Mouse (Mus musculus): ENCODE measurements around the gene Zdhhc21. TPM values are rescaled to one million over a fixed set of nuclear protein-coding genes. Genes with fewer than 3 reads are reported as not detected.

Gene Zdhhc21
- polyA plus RNA-seq, 1 experiment = 3.4 TPM

DNA sequence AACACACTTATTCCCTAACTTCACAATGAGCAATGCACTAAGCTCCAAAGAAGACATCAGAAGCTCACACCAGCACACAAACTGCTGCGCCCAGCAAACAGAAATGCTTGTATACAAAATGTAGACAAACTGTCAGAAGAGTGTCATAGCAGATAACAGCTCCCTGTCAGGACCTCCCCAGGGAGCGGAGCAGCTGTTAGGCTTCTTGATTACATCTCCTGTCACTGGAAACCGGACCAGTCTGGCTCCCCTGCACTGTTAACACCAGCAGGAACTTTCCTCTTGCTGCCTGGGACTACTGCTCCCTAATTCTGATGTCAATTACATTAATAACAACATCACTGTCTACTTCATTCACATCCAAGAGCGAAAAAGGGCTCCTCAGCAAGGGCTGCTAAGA is 44.5 kb downstream of the Zdhhc21 start:
- 69% methylated on average over 4 of the region's 4 CpGs for WGBS
- TF ChIP-seq CTCF (conservative IDR thresholded peaks at IDR 0.05; ENCODE audit: insufficient read depth, insufficient read length, low read depth, low read length) (no peak), POLR2A (IDR thresholded peaks at IDR 0.05; ENCODE audit: low read depth, low read length) (no peak)
- Histone ChIP-seq H3K27me3 (replicated peaks; ENCODE audit: control insufficient read depth, insufficient read depth, low read length) (no peaks in the 10 kb centered on the region), H3K4me3 (ENCODE audit: insufficient read depth, low read depth, low read length) (no peak overlapping the region), H3K4me1 (ENCODE audit: control insufficient read depth, insufficient read depth, low read length) (no peaks in the 10 kb centered on the region), H3K27ac (ENCODE audit: insufficient read depth, low read depth, low read length) (no peak overlapping the region), H3K36me3 (ENCODE audit: control insufficient read depth, insufficient read depth, low read length) (no peaks in the 10 kb centered on the region)
- DNase-seq = no peak

DNA sequence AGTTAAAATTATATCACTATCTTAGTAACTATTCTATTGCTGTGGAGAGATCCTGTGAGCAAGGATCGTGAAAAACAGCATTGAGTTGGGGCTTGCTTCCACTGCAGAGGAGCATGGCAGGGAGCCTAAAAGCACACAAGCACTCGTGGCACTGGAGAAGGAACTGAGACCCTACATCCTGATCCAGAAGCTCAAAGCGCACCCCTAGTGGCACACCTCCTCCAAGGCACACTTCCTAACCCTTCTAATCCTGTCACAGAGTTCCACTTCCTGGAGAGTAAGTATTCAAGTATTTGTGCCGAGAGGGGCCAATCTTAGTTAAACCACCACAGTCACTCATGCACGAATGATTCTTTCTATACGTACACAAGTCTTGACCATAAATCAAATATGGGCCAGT is 46.4 kb downstream of the Zdhhc21 start:
- Histone ChIP-seq H3K4me3 (ENCODE audit: insufficient read depth, low read depth, low read length) (no peak overlapping the region), H3K4me1 (ENCODE audit: control insufficient read depth, insufficient read depth, low read length) (no peaks in the 10 kb centered on the region), H3K36me3 (ENCODE audit: control insufficient read depth, insufficient read depth, low read length) (no peaks in the 10 kb centered on the region), H3K27me3 (replicated peaks; ENCODE audit: control insufficient read depth, insufficient read depth, low read length) (no peaks in the 10 kb centered on the region), H3K27ac (ENCODE audit: insufficient read depth, low read depth, low read length) (no peak overlapping the region)
- TF ChIP-seq POLR2A (IDR thresholded peaks at IDR 0.05; ENCODE audit: low read depth, low read length) (no peak), CTCF (conservative IDR thresholded peaks at IDR 0.05; ENCODE audit: insufficient read depth, insufficient read length, low read depth, low read length) (no peak)
- WGBS = 82% methylated on average over 6 of the region's 6 CpGs
- no peak for DNase-seq

DNA sequence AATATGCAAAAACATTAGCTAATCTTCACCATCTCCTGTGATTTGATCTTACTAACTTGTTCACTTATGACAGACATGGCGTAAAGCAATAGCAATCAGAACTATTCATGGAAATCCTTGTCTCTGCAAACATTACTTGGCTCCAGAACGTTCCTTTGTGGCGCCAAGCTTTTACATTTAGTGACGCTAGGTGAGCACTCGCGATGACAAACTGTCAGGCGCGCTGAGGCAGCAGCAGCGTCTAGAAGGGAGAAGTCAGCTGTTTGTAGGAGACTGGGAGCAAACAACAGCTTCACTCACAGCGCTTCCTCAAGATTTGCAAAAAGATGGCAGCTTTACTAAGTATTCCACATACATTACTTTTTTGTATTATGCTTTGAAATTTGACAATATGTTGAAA is 51.9 kb downstream of the Zdhhc21 start:
- 89% methylated on average over 10 of the region's 10 CpGs for WGBS
- no peaks in the 10 kb centered on the region for H3K4me1 ChIP-seq (ENCODE audit: control insufficient read depth, insufficient read depth, low read length)
- TF ChIP-seq POLR2A (IDR thresholded peaks at IDR 0.05; ENCODE audit: low read depth, low read length) = no peak
- no peak for TF ChIP-seq CTCF (conservative IDR thresholded peaks at IDR 0.05; ENCODE audit: insufficient read depth, insufficient read length, low read depth, low read length)
- peaks cover 1% of the 10 kb centered on the region; the same call in 1 of the 2 replicates for H3K36me3 ChIP-seq (ENCODE audit: control insufficient read depth, insufficient read depth, low read length)
- no peaks in the 10 kb centered on the region for H3K27me3 ChIP-seq (replicated peaks; ENCODE audit: control insufficient read depth, insufficient read depth, low read length)
- no peak for DNase-seq
- H3K4me3 ChIP-seq (ENCODE audit: insufficient read depth, low read depth, low read length) = no peak overlapping the region
- no peak overlapping the region for H3K27ac ChIP-seq (ENCODE audit: insufficient read depth, low read depth, low read length)

DNA sequence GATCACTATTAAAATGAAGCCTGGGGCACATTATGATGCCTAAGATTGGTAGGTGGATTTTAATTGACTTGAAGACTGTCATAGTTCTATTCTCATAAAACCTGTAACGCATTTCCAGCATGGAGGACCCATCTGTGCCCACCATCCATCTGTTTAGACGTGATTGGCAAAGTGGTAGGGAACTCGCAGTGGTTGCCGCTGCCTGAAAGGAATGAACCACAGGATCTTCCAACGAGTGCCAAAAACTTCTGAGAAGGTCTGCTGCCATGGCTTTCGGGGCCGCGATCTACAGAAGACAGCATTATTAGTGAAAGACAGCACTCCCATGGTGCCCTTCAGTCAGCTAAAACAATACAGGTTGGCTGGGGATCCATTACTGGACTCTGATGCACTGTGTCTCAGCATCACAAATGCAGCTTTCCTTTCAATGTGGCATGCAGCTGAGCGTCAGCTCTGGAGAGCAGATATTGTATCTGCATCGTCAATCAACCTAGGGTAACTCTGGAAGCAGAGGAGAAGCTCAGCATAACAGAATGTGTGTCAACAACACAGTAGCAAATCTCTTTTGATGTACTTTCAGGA is 53.5 kb downstream of the Zdhhc21 start:
- Histone ChIP-seq H3K36me3 (ENCODE audit: control insufficient read depth, insufficient read depth, low read length) (peaks cover 1% of the 10 kb centered on the region; the same call in 1 of the 2 replicates), H3K4me1 (ENCODE audit: control insufficient read depth, insufficient read depth, low read length) (no peaks in the 10 kb centered on the region), H3K4me3 (ENCODE audit: insufficient read depth, low read depth, low read length) (no peak overlapping the region), H3K27ac (ENCODE audit: insufficient read depth, low read depth, low read length) (no peak overlapping the region), H3K27me3 (replicated peaks; ENCODE audit: control insufficient read depth, insufficient read depth, low read length) (no peaks in the 10 kb centered on the region)
- no peak for DNase-seq
- WGBS = 90% methylated on average over 10 of the region's 10 CpGs
- TF ChIP-seq CTCF (conservative IDR thresholded peaks at IDR 0.05; ENCODE audit: insufficient read depth, insufficient read length, low read depth, low read length) = no peak
- no peak for TF ChIP-seq POLR2A (IDR thresholded peaks at IDR 0.05; ENCODE audit: low read depth, low read length)

DNA sequence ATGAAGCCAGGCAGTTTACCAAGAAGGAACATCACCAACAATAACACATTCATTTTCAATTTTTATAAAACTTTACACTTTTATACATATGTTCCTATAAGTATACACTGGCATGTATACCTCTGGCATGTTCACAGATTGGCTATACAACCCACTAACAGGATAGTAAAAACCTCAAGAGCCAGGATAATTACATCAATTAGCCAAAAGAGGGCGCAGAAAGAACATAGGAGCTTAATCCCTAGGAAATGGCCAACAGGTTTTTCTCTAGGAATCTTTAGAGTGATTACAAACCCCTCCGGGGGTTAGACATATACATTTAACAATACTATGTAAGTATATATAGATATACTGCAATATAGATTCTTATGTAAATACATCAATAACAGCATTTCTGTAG is 55.7 kb downstream of the Zdhhc21 start:
- 40% methylated on average over 2 of the region's 2 CpGs for WGBS
- Histone ChIP-seq H3K27ac (ENCODE audit: insufficient read depth, low read depth, low read length) (no peak overlapping the region), H3K27me3 (replicated peaks; ENCODE audit: control insufficient read depth, insufficient read depth, low read length) (no peaks in the 10 kb centered on the region), H3K4me3 (ENCODE audit: insufficient read depth, low read depth, low read length) (no peak overlapping the region), H3K4me1 (ENCODE audit: control insufficient read depth, insufficient read depth, low read length) (no peaks in the 10 kb centered on the region), H3K36me3 (ENCODE audit: control insufficient read depth, insufficient read depth, low read length) (peaks cover 1% of the 10 kb centered on the region; the same call in 1 of the 2 replicates)
- peak; percentile 21 for DNase-seq
- TF ChIP-seq POLR2A (IDR thresholded peaks at IDR 0.05; ENCODE audit: low read depth, low read length) = no peak
- TF ChIP-seq CTCF (conservative IDR thresholded peaks at IDR 0.05; ENCODE audit: insufficient read depth, insufficient read length, low read depth, low read length) = no peak

DNA sequence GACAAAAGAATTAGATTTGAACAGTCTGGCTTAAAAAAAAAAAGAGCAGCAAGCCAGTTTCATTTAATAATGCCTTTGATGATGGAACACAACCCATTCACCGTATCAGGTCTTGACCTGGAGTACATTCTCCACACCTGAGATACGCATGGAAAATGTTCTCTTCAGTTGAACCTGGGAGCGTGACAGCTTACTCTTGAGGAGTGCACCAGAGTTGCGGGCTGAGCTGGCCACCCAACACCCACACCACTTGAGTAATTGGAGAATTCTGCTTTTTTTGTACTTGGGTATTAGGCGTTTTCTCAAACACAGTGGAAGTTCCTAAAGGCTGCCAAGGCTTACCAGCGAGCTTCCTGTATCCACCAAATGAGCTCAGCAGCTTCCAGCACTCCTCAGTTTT is 66.2 kb downstream of the Zdhhc21 start:
- Histone ChIP-seq H3K27ac (ENCODE audit: insufficient read depth, low read depth, low read length) (no peak overlapping the region), H3K36me3 (ENCODE audit: control insufficient read depth, insufficient read depth, low read length) (no peaks in the 10 kb centered on the region; the same call in 1 of the 2 replicates), H3K27me3 (replicated peaks; ENCODE audit: control insufficient read depth, insufficient read depth, low read length) (no peaks in the 10 kb centered on the region), H3K4me3 (ENCODE audit: insufficient read depth, low read depth, low read length) (no peak overlapping the region), H3K4me1 (ENCODE audit: control insufficient read depth, insufficient read depth, low read length) (no peaks in the 10 kb centered on the region)
- TF ChIP-seq POLR2A (IDR thresholded peaks at IDR 0.05; ENCODE audit: low read depth, low read length) (no peak), CTCF (conservative IDR thresholded peaks at IDR 0.05; ENCODE audit: insufficient read depth, insufficient read length, low read depth, low read length) (no peak)
- WGBS = 77% methylated on average over 6 of the region's 6 CpGs
- DNase-seq = no peak

DNA sequence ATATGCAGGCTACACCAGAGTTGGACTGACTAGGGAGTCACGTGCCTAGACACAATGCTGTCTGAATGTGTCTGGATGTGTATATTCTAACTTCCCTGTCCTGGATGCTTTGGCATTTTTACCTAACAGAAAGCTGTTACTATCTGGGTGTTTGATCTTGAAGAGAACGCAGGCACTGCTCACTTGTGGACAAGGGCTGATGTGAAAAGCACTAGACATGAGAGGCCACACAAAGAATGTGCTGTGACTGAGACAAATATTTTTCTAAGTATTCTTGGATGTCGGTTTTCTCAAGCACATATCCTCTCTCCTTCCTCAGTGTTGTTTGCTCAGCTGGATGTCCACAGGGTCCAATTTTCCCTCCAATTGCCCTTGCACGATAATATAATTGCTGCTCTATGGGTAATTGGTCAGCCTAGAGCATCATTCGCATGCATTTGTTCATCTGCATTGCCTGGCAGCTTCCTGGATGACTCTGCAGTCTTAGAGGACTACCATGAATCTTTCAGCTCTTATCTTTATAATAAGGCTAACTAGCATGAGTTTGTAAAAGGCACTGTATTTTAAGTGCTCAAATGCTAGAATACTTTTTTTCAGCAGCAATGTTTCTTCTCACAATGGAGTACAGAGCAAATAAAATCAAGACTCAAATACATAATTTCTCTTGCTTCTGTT is 66.7 kb downstream of the Zdhhc21 start:
- DNase-seq = no peak
- H3K27me3 ChIP-seq (replicated peaks; ENCODE audit: control insufficient read depth, insufficient read depth, low read length) = no peaks in the 10 kb centered on the region
- 37% methylated on average over 5 of the region's 5 CpGs for WGBS
- H3K36me3 ChIP-seq (ENCODE audit: control insufficient read depth, insufficient read depth, low read length) = no peaks in the 10 kb centered on the region; the same call in 1 of the 2 replicates
- TF ChIP-seq POLR2A (IDR thresholded peaks at IDR 0.05; ENCODE audit: low read depth, low read length) (no peak), CTCF (conservative IDR thresholded peaks at IDR 0.05; ENCODE audit: insufficient read depth, insufficient read length, low read depth, low read length) (no peak)
- H3K4me1 ChIP-seq (ENCODE audit: control insufficient read depth, insufficient read depth, low read length) = no peaks in the 10 kb centered on the region
- H3K4me3 ChIP-seq (ENCODE audit: insufficient read depth, low read depth, low read length) = no peak overlapping the region
- H3K27ac ChIP-seq (ENCODE audit: insufficient read depth, low read depth, low read length) = no peak overlapping the region

Data from kidney, adult 2 months (tissue).